Mouse (Mus musculus) erythroblast, embryonic 14.5 days (primary cell): ENCODE measurements around the gene Bicdl2.

Experiments used
- GATA1 ChIP-seq: IDR thresholded peaks from 2 replicates; pipeline ENCODE4 v1.6.1; 2012; ENCODE audit warnings: low read length, inconsistent platforms, mixed read lengths
- TAL1 ChIP-seq: IDR thresholded peaks from 3 replicates; pipeline ENCODE4 v1.6.1; 2012; ENCODE audit warnings: low read length, inconsistent platforms, mixed read lengths

DNA sequence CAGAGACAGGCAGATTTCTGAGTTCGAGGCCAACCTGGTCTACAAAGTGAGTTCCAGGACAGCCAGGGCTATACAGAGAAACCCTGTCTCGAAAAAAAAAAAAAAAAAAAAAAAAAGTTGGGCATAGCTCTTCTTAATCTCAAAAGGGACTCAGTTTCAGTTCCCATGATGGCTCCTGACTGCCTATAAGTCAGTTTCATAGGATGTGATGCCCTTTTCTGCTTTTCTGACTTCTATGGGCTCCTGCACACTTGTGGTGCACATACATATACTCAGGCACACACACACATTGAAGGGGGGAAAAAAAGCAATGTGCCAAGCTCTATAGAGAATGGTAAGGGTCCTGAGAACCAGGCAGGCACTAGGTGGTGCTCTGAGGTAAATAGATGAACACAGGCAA, 7.0 kb upstream of the Bicdl2 start:
- TF ChIP-seq TAL1 (no peak), GATA1 (no peak)
